Mouse (Mus musculus): Measurements from ENCODE around the gene Lhx2. TPM values are rescaled to one million over a fixed set of nuclear protein-coding genes. Genes with fewer than 3 reads are reported as not detected.

Gene Lhx2
- polyA plus RNA-seq, 1 experiment from 2014 or later = 68.9 TPM

DNA sequence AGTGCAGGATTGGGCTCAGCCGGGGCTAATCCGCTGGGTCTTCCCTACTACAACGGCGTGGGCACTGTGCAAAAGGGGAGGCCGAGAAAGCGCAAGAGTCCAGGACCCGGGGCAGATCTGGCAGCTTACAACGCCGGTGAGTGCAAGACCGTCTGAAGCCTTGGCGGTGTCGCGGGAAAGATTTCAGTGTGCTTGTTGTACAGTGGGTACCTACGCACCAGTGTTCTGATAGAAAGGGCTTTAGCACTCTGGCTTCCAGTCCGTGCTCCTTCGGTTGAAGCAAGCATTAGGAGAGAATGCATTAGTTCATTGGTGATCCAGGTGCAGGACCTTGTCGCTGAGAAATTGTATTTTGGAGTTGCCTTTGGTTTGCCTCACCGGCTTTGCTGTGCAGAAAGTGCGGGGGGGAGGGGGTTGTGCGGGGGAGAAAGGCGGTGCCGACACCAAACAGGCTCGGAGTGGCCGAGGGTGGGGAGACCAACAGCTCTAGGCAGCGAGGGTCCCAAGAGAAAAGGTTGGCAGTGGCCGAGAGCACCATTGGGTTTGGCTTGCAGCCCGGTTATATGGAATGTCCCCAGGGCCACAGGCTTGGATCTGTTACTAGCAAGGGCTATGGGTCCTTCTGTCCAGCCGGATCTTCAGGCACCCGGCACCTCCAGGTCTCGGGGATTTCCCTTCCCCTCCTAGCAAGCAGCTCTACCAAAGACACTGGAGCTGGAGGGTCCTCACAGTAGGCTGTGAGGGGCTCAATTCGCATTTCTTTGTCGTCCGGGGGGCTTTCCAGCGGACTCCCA is 15.8 kb downstream of the Lhx2 start:
- peak overlapping the region; percentile 86 for H3K27ac ChIP-seq (replicated peaks; ENCODE audit: low read depth, low read length)
- peak overlapping the region; percentile 75 for H3K4me2 ChIP-seq (ENCODE audit: low read length)
- peaks cover 70% of the 10 kb centered on the region for H3K27me3 ChIP-seq (ENCODE audit: control insufficient read depth, insufficient read depth, low read length)
- peak; percentile 72 for DNase-seq
- peak overlapping the region; percentile 56 for H3K4me3 ChIP-seq (replicated peaks; ENCODE audit: low read depth, low read length)
- under 1% methylated on average over 34 of the region's 34 CpGs for WGBS
- 0 out of 2 replicates have a peak, but pooled peaks cover 5% of the 10 kb centered on the region for H3K36me3 ChIP-seq (ENCODE audit: control insufficient read depth, insufficient read depth, low read length)
- H3K9ac ChIP-seq (replicated peaks; ENCODE audit: low read length) = peak overlapping the region; percentile 78
- ATAC-seq (ENCODE audit: low FRiP score, low TSS enrichment) = no peak
- peaks cover 18% of the 10 kb centered on the region for H3K4me1 ChIP-seq (ENCODE audit: control insufficient read depth, insufficient read depth, low read length)
- H3K9me3 ChIP-seq (ENCODE audit: control insufficient read depth, low read length) = no peaks in the 10 kb centered on the region

- H3K4me2 ChIP-seq (ENCODE audit: low read length) = peak overlapping the region; percentile 75
- H3K27me3 ChIP-seq (ENCODE audit: control insufficient read depth, insufficient read depth, low read length) = peaks cover 72% of the 10 kb centered on the region
- peak; percentile 64 for DNase-seq
- no peak for ATAC-seq (ENCODE audit: low FRiP score, low TSS enrichment)
- H3K9ac ChIP-seq (replicated peaks; ENCODE audit: low read length) = peak overlapping the region; percentile 78
- WGBS = under 1% methylated on average over 19 of the region's 19 CpGs
- H3K4me1 ChIP-seq (ENCODE audit: control insufficient read depth, insufficient read depth, low read length) = peaks cover 15% of the 10 kb centered on the region; the same call in 1 of the 2 replicates
- H3K4me3 ChIP-seq (replicated peaks; ENCODE audit: low read depth, low read length) = peak overlapping the region; percentile 56
- peak overlapping the region; percentile 86 for H3K27ac ChIP-seq (replicated peaks; ENCODE audit: low read depth, low read length)
- peaks cover 5% of the 10 kb centered on the region for H3K36me3 ChIP-seq (ENCODE audit: control insufficient read depth, insufficient read depth, low read length)
- H3K9me3 ChIP-seq (ENCODE audit: control insufficient read depth, low read length) = no peaks in the 10 kb centered on the region
Observed at GRCm38 (mm10) chr2:38355731-38356427, 16.8 kb downstream of the Lhx2 start.

DNA sequence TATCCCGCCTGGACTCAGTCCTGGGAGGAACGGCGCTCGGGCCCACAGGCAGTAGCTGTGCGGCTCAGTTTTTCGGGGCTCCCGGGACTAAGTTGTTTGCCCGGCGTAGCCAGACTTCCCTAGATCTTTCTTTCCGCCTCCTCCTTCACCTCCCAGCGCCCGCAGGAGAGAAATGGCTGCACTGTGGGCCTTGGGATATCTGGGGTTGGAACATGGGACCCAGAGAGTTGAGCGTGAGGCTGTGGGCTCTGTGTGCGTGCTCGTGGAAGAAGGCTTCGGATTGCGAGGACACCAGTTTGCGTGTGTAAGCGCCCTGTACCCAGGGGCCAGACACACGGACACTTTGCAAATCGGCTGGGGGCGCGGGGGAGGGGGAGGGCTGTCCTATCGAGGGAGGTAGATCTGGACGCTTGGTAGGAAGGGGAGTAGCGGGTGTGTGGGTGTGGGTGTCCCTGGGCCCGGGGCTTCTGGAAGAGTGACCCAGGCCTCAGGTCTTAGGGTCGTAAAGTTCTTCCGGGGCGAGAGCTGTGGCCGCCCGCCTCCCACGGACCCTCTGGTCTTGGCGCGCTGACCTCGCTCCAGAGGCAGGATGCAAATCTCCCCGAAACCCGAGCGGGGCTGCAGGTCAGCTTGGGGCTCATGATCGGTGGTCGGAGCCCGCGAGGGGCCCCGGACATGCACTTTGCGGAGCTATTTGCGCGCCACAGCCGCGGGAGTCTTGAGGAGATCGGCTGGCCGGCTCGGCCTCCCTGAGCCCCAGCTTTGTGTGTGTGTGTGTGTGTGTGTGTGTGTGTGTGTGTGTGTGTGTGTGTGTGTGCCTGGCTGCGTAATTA is 17.6 kb downstream of the Lhx2 start:
- peak overlapping the region; percentile 56 for H3K4me3 ChIP-seq (replicated peaks; ENCODE audit: low read depth, low read length)
- H3K27ac ChIP-seq (replicated peaks; ENCODE audit: low read depth, low read length) = peak overlapping the region; percentile 86
- WGBS = under 1% methylated on average over 53 of the region's 53 CpGs
- H3K27me3 ChIP-seq (ENCODE audit: control insufficient read depth, insufficient read depth, low read length) = peaks cover 70% of the 10 kb centered on the region
- ATAC-seq (ENCODE audit: low FRiP score, low TSS enrichment) (no peak), DNase-seq (peak; percentile 63)
- peak overlapping the region; percentile 75 for H3K4me2 ChIP-seq (ENCODE audit: low read length)
- peak overlapping the region; percentile 78 for H3K9ac ChIP-seq (replicated peaks; ENCODE audit: low read length)
- peaks cover 10% of the 10 kb centered on the region; the same call in 1 of the 2 replicates for H3K4me1 ChIP-seq (ENCODE audit: control insufficient read depth, insufficient read depth, low read length)
- no peaks in the 10 kb centered on the region for H3K9me3 ChIP-seq (ENCODE audit: control insufficient read depth, low read length)
- H3K36me3 ChIP-seq (ENCODE audit: control insufficient read depth, insufficient read depth, low read length) = peaks cover 11% of the 10 kb centered on the region

DNA sequence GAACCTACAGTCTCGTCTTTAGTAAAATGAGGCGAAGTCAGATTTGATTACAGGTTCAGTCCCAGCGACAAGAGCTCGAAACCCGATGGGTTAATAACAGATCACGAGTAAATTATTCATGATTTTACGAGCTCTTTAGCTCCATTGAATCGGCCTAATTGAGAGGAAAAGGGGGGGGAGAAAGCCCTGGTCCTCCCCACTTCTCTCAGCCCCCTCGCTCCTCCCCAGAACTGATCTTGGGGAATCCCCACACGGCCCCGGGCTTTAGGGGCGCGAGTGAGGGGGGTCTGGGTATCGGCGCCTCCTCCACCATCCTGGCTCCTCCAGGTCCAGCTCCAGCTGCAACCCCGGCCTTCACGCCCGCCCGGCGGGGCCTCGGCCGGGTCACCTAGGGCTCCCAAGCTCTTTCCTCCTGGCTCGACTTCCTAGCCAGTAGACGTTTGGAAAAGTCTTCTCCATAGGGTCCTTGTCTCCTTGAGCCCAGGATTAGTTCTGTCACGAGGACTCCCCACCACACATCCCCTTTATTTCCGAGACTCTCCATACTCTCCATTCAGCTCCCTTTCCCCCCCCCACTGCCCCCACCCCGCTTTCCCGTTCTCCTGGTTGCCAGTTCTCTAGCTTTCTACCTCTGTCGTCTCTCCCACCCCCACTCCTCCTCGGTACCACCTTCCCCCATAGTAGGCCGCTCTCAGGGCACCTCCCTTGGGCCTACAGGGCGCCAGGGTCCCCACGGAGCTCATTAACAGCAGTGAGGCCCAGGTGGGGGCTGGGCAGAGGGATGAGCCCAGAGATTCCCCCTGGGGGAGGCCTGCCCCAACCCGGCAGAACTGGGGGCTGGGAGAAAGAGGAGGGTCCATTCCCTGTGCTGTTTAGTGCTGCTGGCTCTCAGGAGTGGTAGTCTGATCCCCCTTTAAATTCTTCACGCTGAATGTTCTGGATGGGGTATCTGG is 18.5 kb downstream of the Lhx2 start:
- 2% methylated on average over 35 of the region's 35 CpGs for WGBS
- peak; percentile 39 for ATAC-seq (ENCODE audit: low FRiP score, low TSS enrichment)
- Histone ChIP-seq H3K36me3 (ENCODE audit: control insufficient read depth, insufficient read depth, low read length) (peaks cover 14% of the 10 kb centered on the region), H3K27ac (replicated peaks; ENCODE audit: low read depth, low read length) (peak overlapping the region; percentile 86), H3K27me3 (ENCODE audit: control insufficient read depth, insufficient read depth, low read length) (peaks cover 68% of the 10 kb centered on the region), H3K4me1 (ENCODE audit: control insufficient read depth, insufficient read depth, low read length) (peaks cover 7% of the 10 kb centered on the region; the same call in 1 of the 2 replicates), H3K9ac (replicated peaks; ENCODE audit: low read length) (peak overlapping the region; percentile 78), H3K4me2 (ENCODE audit: low read length) (peak overlapping the region; percentile 75), H3K9me3 (ENCODE audit: control insufficient read depth, low read length) (no peaks in the 10 kb centered on the region), H3K4me3 (replicated peaks; ENCODE audit: low read depth, low read length) (peak overlapping the region; percentile 56)
- peak; percentile 65 for DNase-seq

DNA sequence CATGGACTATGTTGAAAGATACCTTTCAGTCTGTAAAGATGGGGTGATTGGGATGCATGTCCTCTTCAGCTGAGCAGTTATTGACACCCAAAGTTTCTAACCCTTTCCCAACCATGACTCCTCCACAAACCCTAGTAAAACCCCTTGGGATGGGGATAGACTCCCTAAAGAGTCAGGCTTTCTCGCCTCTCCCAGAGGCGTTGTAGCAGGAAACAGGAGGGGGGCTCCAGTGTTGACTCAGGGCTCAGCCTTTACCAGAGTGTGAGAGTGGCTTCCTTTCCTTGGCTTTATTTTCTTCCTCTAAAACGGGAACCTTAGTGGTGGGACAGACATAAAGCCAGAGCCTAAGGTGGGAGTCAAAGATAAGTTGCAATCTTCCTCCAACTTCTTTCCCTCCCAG is 19.5 kb downstream of the Lhx2 start:
- H3K9ac ChIP-seq (replicated peaks; ENCODE audit: low read length) = peak overlapping the region; percentile 36; the same call in 1 of the 2 replicates
- H3K27me3 ChIP-seq (ENCODE audit: control insufficient read depth, insufficient read depth, low read length) = peaks cover 61% of the 10 kb centered on the region
- ATAC-seq (ENCODE audit: low FRiP score, low TSS enrichment) (no peak), DNase-seq (no peak)
- peaks cover 14% of the 10 kb centered on the region for H3K36me3 ChIP-seq (ENCODE audit: control insufficient read depth, insufficient read depth, low read length)
- H3K4me2 ChIP-seq (ENCODE audit: low read length) = peak overlapping the region; percentile 75
- peaks cover 7% of the 10 kb centered on the region; the same call in 1 of the 2 replicates for H3K4me1 ChIP-seq (ENCODE audit: control insufficient read depth, insufficient read depth, low read length)
- peak overlapping the region; percentile 41; the same call in 1 of the 2 replicates for H3K27ac ChIP-seq (replicated peaks; ENCODE audit: low read depth, low read length)
- WGBS = 9% methylated on average over 3 of the region's 3 CpGs
- no peaks in the 10 kb centered on the region for H3K9me3 ChIP-seq (ENCODE audit: control insufficient read depth, low read length)
- peak overlapping the region; percentile 56 for H3K4me3 ChIP-seq (replicated peaks; ENCODE audit: low read depth, low read length)

DNA sequence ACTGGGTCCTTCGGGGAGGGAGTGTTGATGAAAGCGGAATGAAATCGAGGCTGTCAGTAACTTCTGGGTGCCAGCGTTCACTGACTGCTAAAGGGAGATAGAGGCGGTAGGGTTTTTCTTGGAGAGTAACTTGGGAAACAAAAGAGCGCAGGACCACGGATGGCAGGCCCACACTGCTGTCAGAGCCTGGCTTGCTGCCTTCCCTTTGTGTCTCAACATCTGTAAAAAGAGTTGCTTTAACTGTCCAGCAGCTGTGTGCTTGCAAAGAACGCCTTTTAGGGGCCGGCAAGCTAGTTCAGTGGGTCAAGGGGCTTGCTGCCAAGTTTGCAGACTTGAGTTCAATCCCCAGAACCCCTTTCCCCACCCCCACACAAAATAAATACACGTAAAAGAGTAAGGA is 20.1 kb downstream of the Lhx2 start:
- H3K9me3 ChIP-seq (ENCODE audit: control insufficient read depth, low read length) = no peaks in the 10 kb centered on the region
- H3K4me1 ChIP-seq (ENCODE audit: control insufficient read depth, insufficient read depth, low read length) = peaks cover 7% of the 10 kb centered on the region; the same call in 1 of the 2 replicates
- H3K36me3 ChIP-seq (ENCODE audit: control insufficient read depth, insufficient read depth, low read length) = peaks cover 14% of the 10 kb centered on the region
- WGBS = 5% methylated on average over 10 of the region's 10 CpGs
- ATAC-seq (ENCODE audit: low FRiP score, low TSS enrichment) = no peak
- peak overlapping the region; percentile 75 for H3K4me2 ChIP-seq (ENCODE audit: low read length)
- H3K27me3 ChIP-seq (ENCODE audit: control insufficient read depth, insufficient read depth, low read length) = peaks cover 62% of the 10 kb centered on the region
- peak; percentile 29 for DNase-seq
- peak overlapping the region; percentile 56 for H3K4me3 ChIP-seq (replicated peaks; ENCODE audit: low read depth, low read length)
- H3K9ac ChIP-seq (replicated peaks; ENCODE audit: low read length) = peak overlapping the region; percentile 36; the same call in 1 of the 2 replicates
- peak overlapping the region; percentile 41 for H3K27ac ChIP-seq (replicated peaks; ENCODE audit: low read depth, low read length)

- peak overlapping the region; percentile 20; the same call in 1 of the 2 replicates for H3K9ac ChIP-seq (replicated peaks; ENCODE audit: low read length)
- peak overlapping the region; percentile 75 for H3K4me2 ChIP-seq (ENCODE audit: low read length)
- peak overlapping the region; percentile 56 for H3K4me3 ChIP-seq (replicated peaks; ENCODE audit: low read depth, low read length)
- H3K27me3 ChIP-seq (ENCODE audit: control insufficient read depth, insufficient read depth, low read length) = peaks cover 60% of the 10 kb centered on the region
- peaks cover 15% of the 10 kb centered on the region for H3K36me3 ChIP-seq (ENCODE audit: control insufficient read depth, insufficient read depth, low read length)
- H3K4me1 ChIP-seq (ENCODE audit: control insufficient read depth, insufficient read depth, low read length) = peaks cover 7% of the 10 kb centered on the region; the same call in 1 of the 2 replicates
- peak; percentile 33 for DNase-seq
- no peaks in the 10 kb centered on the region for H3K9me3 ChIP-seq (ENCODE audit: control insufficient read depth, low read length)
- WGBS = 2% methylated on average over 13 of the region's 13 CpGs
- H3K27ac ChIP-seq (replicated peaks; ENCODE audit: low read depth, low read length) = no peak overlapping the region; the same call in 1 of the 2 replicates
- no peak for ATAC-seq (ENCODE audit: low FRiP score, low TSS enrichment)
Observed at GRCm38 (mm10) chr2:38359811-38360210, 20.7 kb downstream of the Lhx2 start.
